Mouse (Mus musculus) heart, adult 9 months (tissue): ENCODE measurements around the gene Rpl35a.
A peak's percentile ranks its signal among the peaks of the same experiment; 100 is the strongest.
"Not testable (repeated sequence)": the region's sequence is repeated elsewhere in the genome, so short reads cannot be mapped to it uniquely, and the experiment has no call there.

Source experiments
- DNase-seq, 2 experiments: peaks; one replicate each; pipeline ENCODE4 v3.0.0; 2022; ENCODE audit warnings: low spot score in 2 of 2

Rpl35a gene

DNA sequence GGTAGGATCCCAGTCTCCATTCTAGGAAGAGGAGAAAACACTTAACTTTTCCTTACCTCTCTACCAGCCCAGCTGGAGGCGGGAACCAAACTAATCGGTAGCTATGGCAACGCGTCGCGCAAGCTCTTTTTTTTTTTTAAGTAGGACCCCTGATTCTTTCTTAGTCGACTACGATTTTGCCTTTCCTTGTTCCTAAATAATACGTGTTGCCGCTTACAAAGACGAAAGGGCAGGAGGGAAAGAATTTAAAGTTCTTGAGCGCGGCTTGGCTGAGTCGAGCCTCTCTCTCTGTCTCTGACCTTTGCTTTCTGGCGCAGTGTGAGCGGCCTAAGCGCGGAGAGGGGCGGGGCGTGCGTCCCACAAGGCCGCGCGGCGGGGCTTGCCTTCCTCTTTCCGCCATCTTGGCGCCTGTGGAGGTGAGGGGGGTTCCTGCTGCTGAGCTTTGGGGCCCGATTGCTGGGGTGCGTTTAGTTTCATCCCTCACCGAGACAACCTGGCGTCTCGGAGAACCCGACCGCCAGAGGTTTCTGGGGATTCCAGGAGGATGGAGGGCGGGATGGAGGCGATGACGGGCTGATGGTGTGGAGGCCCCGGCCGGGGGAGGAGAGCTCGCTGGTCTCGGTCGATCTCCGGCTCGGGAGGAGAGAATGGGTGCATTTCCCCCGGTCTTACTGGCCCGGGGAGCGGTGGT, at the start of gene Rpl35a, which contains the start of gene Iqcg:
Gene Rpl35a (plus strand): TSS at position 359 of the 691 bp plus-strand sequence.
Gene Iqcg (minus strand): TSS at position 124 of the 691 bp plus-strand sequence.
- peak; percentile 91 for DNase-seq

DNA sequence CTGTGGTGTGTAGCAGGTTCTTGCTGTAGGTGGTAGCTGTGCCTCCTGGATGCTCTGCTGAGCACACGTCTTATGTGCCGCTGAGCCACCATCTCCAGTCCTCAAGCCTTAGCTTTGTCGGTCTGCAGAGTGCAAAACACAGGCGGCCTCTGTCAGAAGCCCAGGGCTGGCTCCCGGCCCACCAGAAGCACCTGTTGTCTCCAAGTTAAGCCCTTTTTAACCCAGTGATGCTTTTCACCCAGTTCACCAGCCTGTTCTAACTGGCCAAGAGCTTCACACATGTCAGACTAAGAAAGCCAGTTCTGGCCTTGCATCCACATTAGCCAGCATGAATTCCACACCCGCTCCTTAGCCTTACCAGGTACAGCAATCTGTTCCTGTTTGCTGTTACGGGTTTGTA, 49.4 kb upstream of the Rpl35a start:
- no peak for DNase-seq

DNA sequence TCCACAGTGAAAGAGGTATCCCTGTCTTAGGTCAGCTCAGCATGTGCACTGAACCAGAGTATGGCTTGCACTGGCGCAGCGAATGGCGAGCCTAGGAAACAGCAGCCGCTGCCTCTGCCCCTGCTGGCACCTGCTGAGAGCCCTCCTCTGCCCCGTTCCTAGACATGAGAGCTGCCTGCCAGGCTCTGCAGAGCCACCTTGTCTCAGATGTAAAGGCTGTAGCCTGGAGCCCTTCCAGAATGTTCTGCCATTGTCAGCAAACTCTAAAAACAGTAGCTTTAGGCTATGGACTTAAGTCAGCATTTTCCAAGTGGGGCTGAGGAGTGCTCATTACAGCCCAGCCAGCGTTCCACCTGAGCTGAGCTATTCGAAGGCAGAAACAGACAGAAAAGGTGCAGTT, 48.8 kb upstream of the Rpl35a start:
- DNase-seq = no peak

- no peak for DNase-seq
These were observed 46.1 kb upstream of the Rpl35a start for GRCm38 (mm10) chr16:33010166-33010565.

GRCm38 (mm10) chr16:33013801-33014200, 42.5 kb upstream of the Rpl35a start:
- no peak for DNase-seq

DNA sequence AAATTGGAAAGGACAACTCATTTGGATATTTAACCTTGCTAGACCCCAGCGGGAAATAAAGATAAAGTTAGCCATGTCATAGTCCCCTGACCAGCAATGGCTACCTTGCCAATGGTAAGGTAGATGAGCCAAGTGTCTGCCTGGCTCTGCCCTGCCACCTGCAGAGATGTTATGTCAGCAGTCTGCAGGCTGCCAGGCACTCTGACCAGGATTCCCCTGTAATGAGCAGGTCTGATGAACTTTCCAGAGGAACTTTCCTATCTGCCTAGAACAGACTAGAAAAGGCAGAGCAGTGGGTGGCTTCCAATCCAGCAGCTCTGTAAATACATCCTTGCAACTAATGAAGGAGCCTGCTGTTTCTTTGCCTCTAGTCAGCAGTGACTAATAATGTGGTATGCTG, 41.3 kb upstream of the Rpl35a start:
- DNase-seq = no peak

DNA sequence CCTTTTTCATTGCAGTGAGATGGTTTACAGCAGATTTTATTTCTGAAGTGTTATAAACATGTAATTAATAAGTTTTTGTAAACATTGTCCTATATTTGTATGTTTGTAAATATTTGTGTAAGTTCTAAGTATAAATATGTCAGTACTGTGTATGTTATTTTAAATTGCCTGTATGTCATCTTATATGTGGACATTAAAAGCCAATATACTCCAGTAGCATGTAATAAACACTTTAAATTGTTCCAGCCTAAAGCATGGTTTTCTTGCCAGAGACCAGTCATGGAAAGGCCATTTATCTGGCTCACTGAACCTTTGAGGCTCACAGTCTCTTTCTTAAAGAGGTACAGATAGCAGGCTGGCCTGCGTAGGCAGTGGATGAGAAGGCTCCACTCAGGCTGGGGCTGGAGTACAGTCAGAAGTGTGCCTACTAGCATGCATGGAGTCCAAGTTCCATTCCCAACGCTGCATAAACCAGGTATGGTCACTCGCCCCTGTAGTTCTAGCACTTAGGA, 40.8 kb upstream of the Rpl35a start:
- DNase-seq = no peak

GRCm38 (mm10) chr16:33015986-33016385, 40.3 kb upstream of the Rpl35a start:
- DNase-seq = no peak

DNA sequence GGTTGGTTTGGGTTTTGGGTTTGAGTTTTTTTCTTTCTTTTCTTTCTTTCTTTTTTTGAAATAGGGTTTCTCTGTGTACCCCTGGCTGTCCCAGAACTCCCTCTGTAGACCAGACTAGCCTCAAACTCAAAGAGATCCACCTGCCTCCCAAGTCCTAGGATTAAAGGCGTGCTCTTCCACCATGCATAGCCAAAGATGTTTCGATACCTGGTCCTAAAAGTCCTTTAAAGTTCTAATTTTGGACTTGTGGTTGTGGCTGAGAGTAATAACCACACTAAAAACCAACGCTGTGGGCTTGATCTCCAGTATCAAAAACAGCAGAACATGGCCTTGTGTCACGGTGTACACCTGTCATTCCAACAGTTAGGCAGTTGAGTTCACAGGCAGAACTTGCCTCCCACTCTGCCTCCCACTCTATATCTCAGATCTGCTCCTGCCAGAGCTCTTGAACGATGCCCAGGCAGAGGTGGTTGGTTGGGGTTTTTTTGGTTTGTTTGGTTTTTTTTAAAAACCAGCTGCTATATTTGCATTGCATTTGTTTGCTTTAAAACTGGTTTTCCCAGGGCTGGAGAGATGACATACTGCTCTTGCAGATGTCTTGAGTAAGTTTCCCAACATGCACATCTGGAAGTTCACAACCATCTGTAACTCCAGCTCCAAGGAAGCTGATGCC, 38.4 kb upstream of the Rpl35a start:
- no peak for DNase-seq

DNA sequence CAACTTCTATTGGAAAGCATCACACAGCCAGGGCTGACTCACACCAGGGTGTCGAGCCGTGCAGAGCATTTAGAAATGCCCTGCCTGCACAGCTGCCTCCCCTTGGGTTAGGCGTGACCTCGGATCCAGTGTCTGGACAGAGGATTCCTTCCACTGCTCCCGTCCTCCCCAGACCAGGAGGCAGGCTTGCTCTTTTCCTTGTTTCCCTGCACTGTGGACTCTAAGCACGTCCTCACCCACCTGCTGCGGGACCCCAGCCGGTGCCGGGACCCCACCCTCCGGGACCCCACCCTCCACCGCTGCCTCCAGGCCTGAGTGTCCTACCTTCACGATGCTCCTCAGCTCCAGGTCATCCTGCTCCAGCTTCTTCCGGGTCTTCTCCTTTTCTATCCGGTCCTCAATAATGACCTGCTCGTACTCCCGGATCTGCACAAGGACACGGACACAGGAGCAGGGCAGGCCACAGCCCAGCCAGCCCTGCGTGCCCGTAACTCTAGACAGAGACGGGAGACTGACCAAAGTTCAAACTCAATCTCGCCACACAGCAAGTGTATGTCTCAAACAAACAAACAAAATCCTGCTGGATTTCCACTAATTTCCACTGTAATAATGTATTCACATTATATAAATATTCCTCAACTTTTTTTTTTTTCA, 37.0 kb upstream of the Rpl35a start:
- no peak for DNase-seq

DNA sequence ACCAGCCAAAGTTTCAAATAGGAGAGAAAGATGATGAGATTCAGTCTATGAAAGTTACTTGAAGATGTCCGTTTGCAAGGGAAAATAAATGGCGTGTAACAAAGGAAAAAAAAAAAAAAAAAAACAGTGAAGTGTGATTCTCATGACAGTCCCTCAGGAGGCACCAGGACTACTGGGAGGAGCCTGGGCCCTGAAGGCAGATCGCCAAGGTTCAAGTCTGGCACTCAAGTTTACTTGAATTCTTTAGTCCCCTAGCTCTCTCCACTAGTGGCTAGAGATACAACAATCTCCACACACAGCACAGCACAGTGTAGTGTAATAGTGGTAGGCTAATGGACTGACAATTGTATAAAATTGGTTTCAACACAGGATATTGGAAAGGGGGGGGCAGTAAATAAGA, 34.9 kb upstream of the Rpl35a start:
- DNase-seq = no peak

- DNase-seq = peak; percentile 57 to 78
These were observed 32.5 kb upstream of the Rpl35a start for GRCm38 (mm10) chr16:33023750-33024149.

DNA sequence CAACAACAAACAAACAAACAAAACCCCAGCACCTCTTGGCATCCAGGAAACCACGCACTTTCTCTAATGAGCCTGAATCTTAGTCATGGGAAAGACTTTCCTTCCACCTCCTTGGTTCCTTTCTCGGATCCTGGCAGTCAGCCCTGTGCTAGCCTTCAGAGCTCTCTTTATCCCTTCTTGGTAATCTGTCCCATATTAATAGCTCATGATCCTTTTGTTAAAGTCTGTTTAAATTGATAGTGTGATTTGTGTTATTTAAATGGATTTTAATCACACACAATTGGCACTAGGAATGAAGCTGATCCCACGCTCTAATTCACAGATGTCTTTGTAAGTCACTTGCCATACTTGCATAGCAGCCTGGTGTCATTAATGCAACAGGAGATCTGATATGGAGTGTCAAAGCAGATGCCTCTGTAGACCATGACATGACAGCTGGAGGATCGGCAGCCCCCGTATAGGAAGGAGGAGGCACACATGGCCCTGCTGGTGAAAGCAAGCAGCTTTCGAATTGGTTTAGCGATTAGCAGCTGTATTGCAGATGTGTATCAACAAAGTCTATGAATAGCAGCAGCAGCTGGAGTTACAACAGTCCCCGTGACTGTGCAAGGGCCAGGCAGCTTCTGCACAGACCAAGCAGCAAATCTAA, 31.7 kb upstream of the Rpl35a start:
- no peak for DNase-seq

- DNase-seq = no peak
These were observed 29.9 kb upstream of the Rpl35a start for GRCm38 (mm10) chr16:33026357-33026756.

- DNase-seq = no peak
These were observed 20.2 kb upstream of the Rpl35a start for GRCm38 (mm10) chr16:33036006-33036405.

- no peak for DNase-seq
These were observed 13.6 kb upstream of the Rpl35a start for GRCm38 (mm10) chr16:33042682-33043081.

GRCm38 (mm10) chr16:33043268-33043667, 13.0 kb upstream of the Rpl35a start:
- DNase-seq = no peak

DNA sequence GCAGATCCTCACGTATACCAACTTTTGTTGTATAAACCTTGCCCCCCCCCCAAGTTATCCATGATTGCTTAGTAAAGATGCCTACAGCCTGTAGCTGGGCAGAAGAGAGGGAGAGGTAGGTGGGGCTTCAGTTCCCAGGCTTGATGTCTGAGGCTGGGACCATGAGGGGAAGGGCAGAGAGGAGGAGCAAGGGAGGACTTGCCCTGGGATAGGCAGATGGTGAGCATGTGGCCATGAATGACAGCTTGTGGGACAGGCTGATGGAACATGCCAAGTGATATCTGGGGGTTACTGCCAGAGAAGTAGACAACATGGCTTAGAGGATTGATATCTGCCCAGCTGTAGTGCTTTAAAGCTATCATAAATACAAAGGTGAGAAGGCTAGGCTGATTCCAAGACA, 8.2 kb upstream of the Rpl35a start:
- no peak for DNase-seq

DNA sequence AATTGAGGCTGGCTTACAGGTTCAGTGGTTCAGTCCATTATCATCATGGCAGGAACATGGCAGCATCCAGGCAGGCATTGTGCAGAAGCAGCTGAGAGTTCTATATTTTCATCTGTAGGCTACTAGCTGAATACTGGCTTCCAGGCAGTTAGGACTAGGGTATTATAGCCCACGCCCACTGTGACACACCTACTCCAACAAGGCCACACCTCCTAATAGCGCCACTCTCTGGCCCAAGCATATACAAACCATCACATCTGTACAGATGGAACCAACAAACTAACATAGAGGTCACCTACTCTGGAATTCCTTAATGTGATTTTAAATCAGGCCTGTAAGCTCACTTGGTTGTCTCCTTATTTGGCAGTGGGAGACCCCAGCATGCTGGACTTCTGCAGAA, 7.6 kb upstream of the Rpl35a start:
- no peak for DNase-seq

GRCm38 (mm10) chr16:33049809-33050208, 6.4 kb upstream of the Rpl35a start:
- DNase-seq = no peak

DNA sequence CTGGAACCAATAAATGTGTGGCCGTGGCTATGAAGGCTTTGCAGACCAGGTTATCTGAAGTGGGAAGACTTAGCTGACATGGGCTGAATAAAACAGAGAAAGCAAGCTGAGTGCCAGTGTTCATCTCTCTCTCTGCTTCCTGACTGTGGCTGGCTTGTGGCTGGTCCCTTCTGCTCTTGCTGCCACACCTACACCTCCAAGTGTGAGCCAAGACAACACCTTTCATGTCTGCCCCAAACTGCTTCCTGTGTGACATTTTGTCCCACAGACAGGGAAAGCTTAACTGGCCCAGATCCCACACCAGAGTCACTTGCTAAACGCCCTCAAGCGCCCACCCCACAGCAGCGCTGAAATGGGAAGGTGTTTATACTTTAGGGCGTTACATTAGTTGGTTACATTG, 3.1 kb upstream of the Rpl35a start:
- DNase-seq = no peak

DNA sequence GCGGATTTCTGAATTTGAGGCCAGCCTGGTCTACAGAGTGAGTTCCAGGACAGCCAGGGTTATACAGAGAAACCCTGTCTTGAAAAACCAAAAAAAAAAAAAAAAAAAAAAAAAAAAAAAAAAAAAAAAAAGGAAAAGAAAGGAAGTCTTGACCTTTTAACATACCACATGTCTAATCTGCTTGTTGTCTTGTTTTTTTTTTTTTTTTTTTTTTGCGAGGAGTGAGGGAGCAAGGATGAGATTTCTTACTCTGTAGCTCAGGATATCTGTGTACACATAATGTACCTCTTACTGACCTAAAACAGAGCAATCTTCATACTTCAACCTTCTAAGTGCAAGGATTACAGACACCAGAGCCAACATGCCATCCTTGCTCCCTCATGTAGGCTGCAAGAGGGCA, 1.3 kb upstream of the Rpl35a start:
- not testable (repeated sequence) for DNase-seq
